Mouse (Mus musculus): ENCODE results near the gene Jade1. TPM values are rescaled to one million over a fixed set of nuclear protein-coding genes. Genes with fewer than 3 reads are reported as not detected.

The Jade1 gene
- polyA plus RNA-seq, 1 experiment from 2014 or later = 9.0 TPM

DNA sequence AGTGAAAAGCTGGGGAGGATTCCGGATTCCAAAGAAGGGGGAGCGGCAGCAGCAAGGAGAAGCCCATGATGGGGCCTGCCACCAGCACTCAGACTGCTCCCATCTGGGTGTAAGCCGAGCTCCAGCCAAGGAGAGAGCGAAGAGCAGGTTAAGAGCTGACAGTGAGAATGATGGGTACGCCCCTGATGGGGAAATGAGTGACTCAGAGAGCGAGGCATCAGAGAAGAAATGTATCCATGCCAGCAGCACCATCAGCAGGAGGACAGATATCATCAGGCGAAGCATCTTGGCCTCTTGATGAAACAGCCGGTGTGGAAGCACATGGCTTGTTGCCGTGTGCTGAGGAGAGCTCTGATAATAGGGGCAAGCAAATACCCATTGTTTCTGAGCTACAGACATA is 58.2 kb downstream of the Jade1 start:
- Histone ChIP-seq H3K4me2 (replicated peaks; ENCODE audit: low read depth) (no peak overlapping the region), H3K36me3 (ENCODE audit: control insufficient read depth, insufficient read depth, low read length) (peaks cover 11% of the 10 kb centered on the region), H3K27me3 (ENCODE audit: control insufficient read depth, insufficient read depth, low read length) (no peaks in the 10 kb centered on the region), H3K9me3 (ENCODE audit: control insufficient read depth, low read length) (no peaks in the 10 kb centered on the region), H3K4me1 (replicated peaks; ENCODE audit: control insufficient read depth, insufficient read depth) (no peaks in the 10 kb centered on the region), H3K4me3 (ENCODE audit: low read depth, low read length) (no peak overlapping the region), H3K9ac (ENCODE audit: low read length) (no peak overlapping the region), H3K27ac (replicated peaks) (no peak overlapping the region)
- whole genome bisulfite sequencing = 86% methylated on average over 9 of the region's 9 CpGs
- ATAC-seq (ENCODE audit: low FRiP score, low TSS enrichment) (no peak), DNase-seq (ENCODE audit: low spot score) (no peak)
- TF ChIP-seq EP300 (optimal IDR thresholded peaks at IDR 0.05) (no peak), CTCF (IDR thresholded peaks at IDR 0.05; ENCODE audit: low read depth) (no peak)

DNA sequence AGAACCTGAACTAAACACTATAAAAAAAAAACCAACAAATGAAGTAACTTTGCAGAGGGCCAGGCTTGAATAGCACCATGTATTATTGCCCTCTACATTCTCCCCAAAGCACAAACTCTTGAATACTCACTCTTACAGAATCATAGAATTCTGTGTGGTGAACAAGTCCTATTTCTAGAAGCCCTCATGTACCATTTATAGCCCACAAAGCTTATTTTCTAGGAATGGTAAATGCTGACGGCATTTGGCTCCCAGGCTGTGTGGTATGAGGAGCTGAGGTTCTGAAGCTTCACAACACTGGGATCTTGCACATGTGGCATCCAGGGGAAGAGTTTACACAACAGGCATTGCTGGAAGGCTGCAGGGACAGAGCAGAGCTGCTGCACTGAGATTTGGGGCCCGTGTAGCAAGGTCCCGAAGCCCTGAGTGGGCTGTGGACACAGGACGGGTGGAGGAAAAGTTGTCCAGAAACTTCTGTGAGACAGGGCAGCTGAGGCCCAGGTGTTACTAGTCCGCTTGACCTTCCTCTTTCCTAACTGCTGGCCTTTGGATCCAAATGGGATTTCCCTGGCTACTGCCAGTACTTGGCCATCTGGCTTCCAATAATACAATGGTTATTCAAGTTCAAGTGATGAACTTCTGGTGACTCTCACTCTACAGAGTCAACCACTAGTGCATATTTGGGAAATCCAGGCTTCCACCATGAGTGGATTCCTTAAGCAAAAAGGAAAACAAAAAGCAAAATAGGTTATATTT is 58.9 kb downstream of the Jade1 start:
- WGBS = 88% methylated on average over 5 of the region's 5 CpGs
- H3K9me3 ChIP-seq (ENCODE audit: control insufficient read depth, low read length) = no peaks in the 10 kb centered on the region
- H3K27me3 ChIP-seq (ENCODE audit: control insufficient read depth, insufficient read depth, low read length) = no peaks in the 10 kb centered on the region
- no peak for ATAC-seq (ENCODE audit: low FRiP score, low TSS enrichment)
- TF ChIP-seq EP300 (optimal IDR thresholded peaks at IDR 0.05) (no peak), CTCF (IDR thresholded peaks at IDR 0.05; ENCODE audit: low read depth) (no peak)
- no peak overlapping the region for H3K9ac ChIP-seq (ENCODE audit: low read length)
- H3K36me3 ChIP-seq (ENCODE audit: control insufficient read depth, insufficient read depth, low read length) = peaks cover 11% of the 10 kb centered on the region
- no peak for DNase-seq (ENCODE audit: low spot score)
- no peak overlapping the region for H3K27ac ChIP-seq (replicated peaks)
- no peak overlapping the region for H3K4me3 ChIP-seq (ENCODE audit: low read depth, low read length)
- no peak overlapping the region for H3K4me2 ChIP-seq (replicated peaks; ENCODE audit: low read depth)
- no peaks in the 10 kb centered on the region for H3K4me1 ChIP-seq (replicated peaks; ENCODE audit: control insufficient read depth, insufficient read depth)

DNA sequence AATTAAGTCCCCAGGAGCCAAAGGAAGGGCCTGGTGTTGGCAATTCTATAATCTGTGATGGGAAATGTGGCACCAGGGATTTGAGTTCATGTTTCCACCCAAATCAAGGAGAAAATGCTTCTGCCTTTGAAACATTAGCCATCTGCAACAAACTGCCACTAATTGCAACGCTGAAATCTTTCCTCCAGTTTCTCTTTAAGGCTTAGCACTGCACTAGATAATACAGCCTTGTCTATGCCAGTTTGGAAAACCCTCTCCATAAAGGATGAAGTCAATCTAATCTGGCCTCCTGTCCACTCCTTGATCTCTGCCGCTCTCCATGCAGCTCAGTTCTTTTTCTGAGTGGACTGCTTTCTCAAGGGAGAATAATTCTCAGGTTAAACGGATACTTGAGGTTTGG is 62.5 kb downstream of the Jade1 start:
- Histone ChIP-seq H3K4me1 (replicated peaks; ENCODE audit: control insufficient read depth, insufficient read depth) (no peaks in the 10 kb centered on the region), H3K9ac (ENCODE audit: low read length) (no peak overlapping the region), H3K4me2 (replicated peaks; ENCODE audit: low read depth) (no peak overlapping the region), H3K4me3 (ENCODE audit: low read depth, low read length) (no peak overlapping the region), H3K9me3 (ENCODE audit: control insufficient read depth, low read length) (no peaks in the 10 kb centered on the region), H3K27me3 (ENCODE audit: control insufficient read depth, insufficient read depth, low read length) (no peaks in the 10 kb centered on the region), H3K27ac (replicated peaks) (no peak overlapping the region), H3K36me3 (ENCODE audit: control insufficient read depth, insufficient read depth, low read length) (peaks cover 7% of the 10 kb centered on the region)
- TF ChIP-seq EP300 (optimal IDR thresholded peaks at IDR 0.05) = no peak
- TF ChIP-seq CTCF (IDR thresholded peaks at IDR 0.05; ENCODE audit: low read depth) = no peak
- 80% methylated on average over 3 of the region's 3 CpGs for WGBS
- no peak for ATAC-seq (ENCODE audit: low FRiP score, low TSS enrichment)
- DNase-seq (ENCODE audit: low spot score) = no peak

DNA sequence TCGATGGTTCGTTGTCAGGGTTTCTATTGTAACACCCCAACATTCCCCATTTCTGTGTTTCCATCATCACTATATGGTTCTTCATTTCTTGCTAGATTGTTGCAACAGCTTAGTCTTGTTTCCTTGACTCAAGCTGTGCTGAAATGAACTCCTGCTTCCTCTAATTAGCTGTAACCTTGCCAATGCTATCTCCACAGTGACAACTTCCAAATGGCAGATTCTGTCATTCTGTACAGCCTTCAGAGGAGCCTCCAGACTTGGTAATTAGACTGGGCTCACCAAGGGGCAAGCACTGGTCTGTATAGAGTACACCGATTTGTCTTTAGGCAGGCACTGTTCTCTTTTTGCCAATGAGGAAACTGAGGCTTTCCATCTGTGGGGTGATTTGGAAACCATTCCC is 63.0 kb downstream of the Jade1 start:
- Histone ChIP-seq H3K27ac (replicated peaks) (no peak overlapping the region), H3K9me3 (ENCODE audit: control insufficient read depth, low read length) (no peaks in the 10 kb centered on the region), H3K4me1 (replicated peaks; ENCODE audit: control insufficient read depth, insufficient read depth) (no peaks in the 10 kb centered on the region), H3K4me2 (replicated peaks; ENCODE audit: low read depth) (no peak overlapping the region), H3K36me3 (ENCODE audit: control insufficient read depth, insufficient read depth, low read length) (0 out of 2 replicates have a peak, but pooled peaks cover 4% of the 10 kb centered on the region), H3K9ac (ENCODE audit: low read length) (no peak overlapping the region), H3K4me3 (ENCODE audit: low read depth, low read length) (no peak overlapping the region), H3K27me3 (ENCODE audit: control insufficient read depth, insufficient read depth, low read length) (no peaks in the 10 kb centered on the region)
- TF ChIP-seq EP300 (optimal IDR thresholded peaks at IDR 0.05) = no peak
- TF ChIP-seq CTCF (IDR thresholded peaks at IDR 0.05; ENCODE audit: low read depth) = no peak
- ATAC-seq (ENCODE audit: low FRiP score, low TSS enrichment) = no peak
- no peak for DNase-seq (ENCODE audit: low spot score)
- WGBS = 84% methylated on average over 3 of the region's 3 CpGs

DNA sequence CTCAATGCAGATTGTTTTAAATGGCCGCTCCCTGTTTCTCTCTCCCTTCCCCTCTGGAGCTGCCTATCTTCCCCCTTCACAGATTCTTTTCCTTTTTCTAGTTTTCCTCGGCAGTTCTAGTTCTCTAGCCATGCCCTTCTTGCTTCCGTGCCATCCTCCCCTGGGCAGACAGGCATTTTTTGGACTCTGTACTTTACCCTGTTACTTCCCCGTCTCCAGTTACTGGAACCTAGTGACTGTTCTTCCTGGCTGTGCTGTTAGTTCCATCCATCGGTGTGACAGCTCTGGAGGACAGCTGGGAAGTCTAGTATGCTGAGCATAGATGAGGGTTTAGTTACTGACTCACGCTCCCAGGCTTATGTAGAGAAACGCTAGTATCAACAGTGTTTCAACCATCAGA is 65.4 kb downstream of the Jade1 start:
- WGBS = 80% methylated on average over 7 of the region's 7 CpGs
- TF ChIP-seq EP300 (optimal IDR thresholded peaks at IDR 0.05) = no peak
- TF ChIP-seq CTCF (IDR thresholded peaks at IDR 0.05; ENCODE audit: low read depth) = no peak
- H3K4me2 ChIP-seq (replicated peaks; ENCODE audit: low read depth) = no peak overlapping the region
- no peak overlapping the region for H3K27ac ChIP-seq (replicated peaks)
- H3K4me3 ChIP-seq (ENCODE audit: low read depth, low read length) = no peak overlapping the region
- no peak for DNase-seq (ENCODE audit: low spot score)
- H3K36me3 ChIP-seq (ENCODE audit: control insufficient read depth, insufficient read depth, low read length) = no peaks in the 10 kb centered on the region
- H3K9ac ChIP-seq (ENCODE audit: low read length) = no peak overlapping the region
- H3K27me3 ChIP-seq (ENCODE audit: control insufficient read depth, insufficient read depth, low read length) = no peaks in the 10 kb centered on the region
- no peaks in the 10 kb centered on the region for H3K4me1 ChIP-seq (replicated peaks; ENCODE audit: control insufficient read depth, insufficient read depth)
- no peak for ATAC-seq (ENCODE audit: low FRiP score, low TSS enrichment)
- H3K9me3 ChIP-seq (ENCODE audit: control insufficient read depth, low read length) = no peaks in the 10 kb centered on the region

DNA sequence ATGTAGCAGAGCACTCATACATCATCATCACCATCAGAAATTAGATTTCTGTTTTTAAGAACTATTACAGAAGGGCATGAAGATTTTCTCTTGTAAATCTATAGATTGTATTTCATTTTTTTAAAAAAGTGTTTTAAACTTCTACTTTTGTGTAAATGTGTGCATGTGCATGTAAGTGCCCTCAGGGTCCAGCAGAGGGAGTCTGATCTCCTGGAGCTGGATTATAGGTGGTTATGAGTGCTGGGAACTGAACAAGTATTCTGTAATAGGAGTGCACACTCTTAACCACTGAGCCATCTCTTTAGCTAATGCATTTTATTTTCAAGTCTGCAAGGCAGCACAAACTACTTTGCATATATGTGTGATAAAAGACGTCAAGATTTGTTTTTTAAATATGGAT is 100.1 kb downstream of the Jade1 start:
- no peak overlapping the region for H3K4me3 ChIP-seq (ENCODE audit: low read depth, low read length)
- DNase-seq (ENCODE audit: low spot score) (no peak), ATAC-seq (ENCODE audit: low FRiP score, low TSS enrichment) (no peak)
- H3K9ac ChIP-seq (ENCODE audit: low read length) = no peak overlapping the region
- no peak overlapping the region for H3K27ac ChIP-seq (replicated peaks)
- WGBS = 95% methylated on average over 1 of the region's 1 CpGs
- no peaks in the 10 kb centered on the region for H3K4me1 ChIP-seq (replicated peaks; ENCODE audit: control insufficient read depth, insufficient read depth)
- TF ChIP-seq CTCF (IDR thresholded peaks at IDR 0.05; ENCODE audit: low read depth) = peak; percentile 21; the same call in 1 of the 2 replicates
- no peak for TF ChIP-seq EP300 (optimal IDR thresholded peaks at IDR 0.05)
- H3K27me3 ChIP-seq (ENCODE audit: control insufficient read depth, insufficient read depth, low read length) = no peaks in the 10 kb centered on the region
- H3K9me3 ChIP-seq (ENCODE audit: control insufficient read depth, low read length) = no peaks in the 10 kb centered on the region
- no peaks in the 10 kb centered on the region for H3K36me3 ChIP-seq (ENCODE audit: control insufficient read depth, insufficient read depth, low read length)
- no peak overlapping the region for H3K4me2 ChIP-seq (replicated peaks; ENCODE audit: low read depth)

Other genes with a start within 250 kb of the Jade1 start
- gene Sclt1, start 186.8 kb downstream of the Jade1 start, polyA plus RNA-seq (2015; fragmentation: Nextera tagmentation; extraction: Ambion mirVana) = 8.4 and 8.6 TPM in 2 replicates
- 7.4 and 8.3 TPM in 2 replicates for gene D3Ertd751e, start 186.9 kb downstream of the Jade1 start, polyA plus RNA-seq (2015; fragmentation: Nextera tagmentation; extraction: Ambion mirVana)

Measured in stomach, postnatal 0 days (tissue).